Mouse (Mus musculus): ENCODE data around the gene Sppl2b.

DNA sequence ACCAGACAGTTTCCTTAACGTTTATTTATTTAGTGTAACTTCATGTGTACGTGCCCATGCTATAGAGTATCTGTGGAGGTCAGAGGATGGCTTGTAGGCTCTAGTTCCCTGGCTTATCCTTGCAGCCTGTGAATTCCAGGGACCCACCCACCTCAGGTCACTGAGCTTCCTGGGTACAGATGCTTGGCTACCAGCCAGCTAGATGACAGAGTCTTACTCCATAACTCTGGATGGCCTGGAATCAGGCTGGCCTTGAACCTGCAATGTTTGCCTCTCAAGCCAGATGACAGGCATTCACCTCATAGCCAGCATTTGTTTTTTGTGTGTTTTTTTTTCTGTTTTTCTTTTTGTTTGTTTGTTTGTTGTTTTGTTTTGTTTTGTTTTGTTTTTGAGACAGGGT, 37.9 kb upstream of the Sppl2b start:
- TF ChIP-seq CTCF (IDR thresholded peaks at IDR 0.05; ENCODE audit: control insufficient read depth, insufficient read depth, low read length) (no peak), POLR2A (IDR thresholded peaks at IDR 0.05; ENCODE audit: borderline replicate concordance, control insufficient read depth, low read depth, low read length) (no peak)

Measured in bone marrow, adult 2 months (tissue).